Mouse (Mus musculus): Measurements from ENCODE around the gene Il11. TPM values are rescaled to one million over a fixed set of nuclear protein-coding genes. Genes with fewer than 3 reads are reported as not detected.

The Il11 gene
- polyA plus RNA-seq, 1 experiment from 2014 or later = 0.56 TPM

- Histone ChIP-seq H3K27me3 (no peaks in the 10 kb centered on the region), H3K9ac (no peak overlapping the region), H3K4me2 (no peak overlapping the region), H3K4me1 (replicated peaks) (no peaks in the 10 kb centered on the region), H3K9me3 (no peaks in the 10 kb centered on the region), H3K27ac (no peak overlapping the region), H3K4me3 (no peak overlapping the region), H3K36me3 (no peaks in the 10 kb centered on the region)
- 84% methylated on average over 5 of the region's 5 CpGs for WGBS
- no peak for ATAC-seq (ENCODE audit: low FRiP score)
Observed at GRCm38 (mm10) chr7:4731090-4731489, 51.6 kb downstream of the Il11 start.

DNA sequence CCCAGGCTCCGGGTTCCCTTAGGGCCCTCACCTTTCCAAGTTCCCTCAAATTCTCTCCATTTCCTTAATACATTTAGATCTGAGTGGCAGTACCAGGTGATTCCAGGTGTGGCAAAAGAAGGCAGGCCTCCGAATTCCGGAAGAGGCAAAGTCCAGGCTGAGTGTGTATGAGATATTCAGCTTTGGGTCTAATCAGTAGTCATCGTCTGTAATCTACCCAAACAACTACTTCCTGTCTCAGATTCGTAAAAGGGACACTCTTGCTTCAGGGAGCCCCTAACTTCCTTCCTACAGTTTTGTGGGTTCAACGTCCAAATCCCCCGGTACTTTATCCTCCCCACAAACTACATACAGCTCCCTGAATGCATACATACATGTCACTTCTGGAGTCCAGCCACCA lies 57.5 kb downstream of the Il11 start, which contains the start of gene Tmem150b:
TSS of gene Tmem150b (minus strand) at position 81 of the 400 bp plus-strand sequence.
- Histone ChIP-seq H3K4me2 (no peak within 1 kb of the TSS), H3K4me1 (replicated peaks) (no peaks in the 10 kb centered on the region), H3K27ac (no peak within 1 kb of the TSS), H3K36me3 (no peaks in the 10 kb centered on the region), H3K9me3 (no peaks in the 10 kb centered on the region), H3K4me3 (no peak within 1 kb of the TSS), H3K27me3 (no peaks in the 10 kb centered on the region; the same call in 1 of the 2 replicates), H3K9ac (no peak within 1 kb of the TSS)
- no peak for ATAC-seq (ENCODE audit: low FRiP score)
- 89% methylated on average over 7 of the region's 7 CpGs for WGBS

DNA sequence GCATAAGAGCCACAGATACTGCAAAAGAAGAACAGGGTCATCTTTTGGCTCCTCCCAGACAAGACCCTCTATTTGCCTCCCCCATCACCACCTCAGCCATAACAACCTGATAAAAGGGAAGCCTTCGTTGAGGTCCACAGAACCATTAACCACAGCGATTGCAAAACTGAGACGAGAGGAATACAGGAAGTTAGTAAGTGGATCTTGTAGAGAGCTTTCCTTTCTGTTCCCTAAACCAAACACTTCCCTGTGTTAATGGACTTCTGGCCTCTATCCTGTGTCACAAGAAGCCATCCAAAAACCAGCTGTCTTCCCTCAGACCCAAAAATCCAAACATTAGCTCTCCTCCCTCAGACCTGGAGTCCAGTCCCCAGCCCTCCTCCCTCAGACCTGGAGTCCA lies 58.3 kb downstream of the Il11 start:
- Histone ChIP-seq H3K9me3 (no peaks in the 10 kb centered on the region), H3K4me2 (no peak overlapping the region), H3K27ac (no peak overlapping the region), H3K36me3 (no peaks in the 10 kb centered on the region), H3K27me3 (no peaks in the 10 kb centered on the region; the same call in 1 of the 2 replicates), H3K4me1 (replicated peaks) (no peaks in the 10 kb centered on the region), H3K9ac (no peak overlapping the region), H3K4me3 (no peak overlapping the region)
- no peak for ATAC-seq (ENCODE audit: low FRiP score)
- WGBS = 86% methylated on average over 3 of the region's 3 CpGs

GRCm38 (mm10) chr7:4723508-4723907 lies 59.2 kb downstream of the Il11 start:
- no peak overlapping the region for H3K9ac ChIP-seq
- no peaks in the 10 kb centered on the region for H3K9me3 ChIP-seq
- 47% methylated on average over 12 of the region's 12 CpGs for WGBS
- no peak overlapping the region for H3K27ac ChIP-seq
- peak; percentile 62; the same call in 1 of the 2 replicates for ATAC-seq (ENCODE audit: low FRiP score)
- no peaks in the 10 kb centered on the region; the same call in 1 of the 2 replicates for H3K27me3 ChIP-seq
- H3K4me2 ChIP-seq = peak overlapping the region; percentile 47
- H3K4me3 ChIP-seq = peak overlapping the region; percentile 18; the same call in 1 of the 2 replicates
- H3K36me3 ChIP-seq = 0 out of 2 replicates have a peak, but pooled peaks cover 2% of the 10 kb centered on the region
- H3K4me1 ChIP-seq (replicated peaks) = no peaks in the 10 kb centered on the region

Other genes starting within 250 kb of the Il11 start
- 78.7 and 82.6 TPM in 2 replicates for gene Syt5, start 235.3 kb downstream of the Il11 start, polyA plus RNA-seq (2015; fragmentation: Nextera tagmentation; extraction: Ambion mirVana)
- gene Ptprh, start 178.8 kb downstream of the Il11 start, polyA plus RNA-seq (2015; fragmentation: Nextera tagmentation; extraction: Ambion mirVana) = 0.71 and 0.97 TPM in 2 replicates
- 3.5 and 3.8 TPM in 2 replicates for gene Tmem86b, start 151.4 kb downstream of the Il11 start, polyA plus RNA-seq (2015; fragmentation: Nextera tagmentation; extraction: Ambion mirVana)
- 9.7 and 12.4 TPM in 2 replicates for gene Ppp6r1, start 123.8 kb downstream of the Il11 start, polyA plus RNA-seq (2015; fragmentation: Nextera tagmentation; extraction: Ambion mirVana)
- 128 and 137 TPM in 2 replicates for gene Hspbp1, start 97.8 kb downstream of the Il11 start, polyA plus RNA-seq (2015; fragmentation: Nextera tagmentation; extraction: Ambion mirVana)
- 7.2 and 7.5 TPM in 2 replicates for gene Brsk1, start 92.3 kb downstream of the Il11 start, polyA plus RNA-seq (2015; fragmentation: Nextera tagmentation; extraction: Ambion mirVana)
- gene Tmem150b, start 57.6 kb downstream of the Il11 start, polyA plus RNA-seq (2015; fragmentation: Nextera tagmentation; extraction: Ambion mirVana) = 0.12 and 0.19 TPM in 2 replicates
- 79.4 and 86.8 TPM in 2 replicates for gene Kmt5c, start 42.7 kb downstream of the Il11 start, polyA plus RNA-seq (2015; fragmentation: Nextera tagmentation; extraction: Ambion mirVana)
- gene Cox6b2, start 29.8 kb downstream of the Il11 start, polyA plus RNA-seq (2015; fragmentation: Nextera tagmentation; extraction: Ambion mirVana) = 16.4 and 21.1 TPM in 2 replicates
- not detected in 2 replicates for gene Fam71e2, start 11.6 kb downstream of the Il11 start, polyA plus RNA-seq (2015; fragmentation: Nextera tagmentation; extraction: Ambion mirVana)
- not detected in 2 replicates for gene Tmem190, start 78 bp upstream of the Il11 start, polyA plus RNA-seq (2015; fragmentation: Nextera tagmentation; extraction: Ambion mirVana)
- gene Tmem238, start 6.8 kb upstream of the Il11 start, polyA plus RNA-seq (2015; fragmentation: Nextera tagmentation; extraction: Ambion mirVana) = 2.5 and 3.5 TPM in 2 replicates
- 239 and 250 TPM in 2 replicates for gene Rpl28, start 10.0 kb upstream of the Il11 start, polyA plus RNA-seq (2015; fragmentation: Nextera tagmentation; extraction: Ambion mirVana)
- 252 and 267 TPM in 2 replicates for gene Ube2s, start 29.7 kb upstream of the Il11 start, polyA plus RNA-seq (2015; fragmentation: Nextera tagmentation; extraction: Ambion mirVana)
- gene Shisa7, start 61.8 kb upstream of the Il11 start, polyA plus RNA-seq (2015; fragmentation: Nextera tagmentation; extraction: Ambion mirVana) = 10.9 and 11.6 TPM in 2 replicates
- 3.9 and 4.9 TPM in 2 replicates for gene Isoc2b, start 87.4 kb upstream of the Il11 start, polyA plus RNA-seq (2015; fragmentation: Nextera tagmentation; extraction: Ambion mirVana)
- 0.75 and 0.78 TPM in 2 replicates for gene Isoc2a, start 94.3 kb upstream of the Il11 start, polyA plus RNA-seq (2015; fragmentation: Nextera tagmentation; extraction: Ambion mirVana)
- gene Gm36210, start 123.7 kb upstream of the Il11 start, polyA plus RNA-seq (2015; fragmentation: Nextera tagmentation; extraction: Ambion mirVana) = 0.26 and 0.45 TPM in 2 replicates
- 3.6 and 4.9 TPM in 2 replicates for gene Zfp628, start 132.4 kb upstream of the Il11 start, polyA plus RNA-seq (2015; fragmentation: Nextera tagmentation; extraction: Ambion mirVana)
- 25.4 and 27.7 TPM in 2 replicates for gene Nat14, start 139.2 kb upstream of the Il11 start, polyA plus RNA-seq (2015; fragmentation: Nextera tagmentation; extraction: Ambion mirVana)
- 0.73 and 1.3 TPM in 2 replicates for gene Ssc5d, start 142.9 kb upstream of the Il11 start, polyA plus RNA-seq (2015; fragmentation: Nextera tagmentation; extraction: Ambion mirVana)
- 0.25 TPM in 1 of 2 replicates, not detected in the other for gene Sbk2, start 181.5 kb upstream of the Il11 start, polyA plus RNA-seq (2015; fragmentation: Nextera tagmentation; extraction: Ambion mirVana)
- 0.19 and 0.49 TPM in 2 replicates for gene Sbk3, start 188.3 kb upstream of the Il11 start, polyA plus RNA-seq (2015; fragmentation: Nextera tagmentation; extraction: Ambion mirVana)
- 53.6 and 59.9 TPM in 2 replicates for gene Zfp579, start 213.3 kb upstream of the Il11 start, polyA plus RNA-seq (2015; fragmentation: Nextera tagmentation; extraction: Ambion mirVana)
- gene Zfp524, start 231.6 kb upstream of the Il11 start, polyA plus RNA-seq (2015; fragmentation: Nextera tagmentation; extraction: Ambion mirVana) = 7.9 and 9.2 TPM in 2 replicates
- gene Fiz1, start 231.8 kb upstream of the Il11 start, polyA plus RNA-seq (2015; fragmentation: Nextera tagmentation; extraction: Ambion mirVana) = 37.7 and 41.9 TPM in 2 replicates
- 1.4 and 1.8 TPM in 2 replicates for gene Gm44973, start 232.6 kb upstream of the Il11 start, polyA plus RNA-seq (2015; fragmentation: Nextera tagmentation; extraction: Ambion mirVana)
- 5.8 and 6.0 TPM in 2 replicates for gene Zfp865, start 237.5 kb upstream of the Il11 start, polyA plus RNA-seq (2015; fragmentation: Nextera tagmentation; extraction: Ambion mirVana)
- gene Ccdc106, start 237.7 kb upstream of the Il11 start, polyA plus RNA-seq (2015; fragmentation: Nextera tagmentation; extraction: Ambion mirVana) = 38.7 and 43.5 TPM in 2 replicates

Measured in hindbrain, embryonic 13.5 days (tissue).